ENCODE assay signal across 9 mouse cellular contexts in the genomic region with DNA sequence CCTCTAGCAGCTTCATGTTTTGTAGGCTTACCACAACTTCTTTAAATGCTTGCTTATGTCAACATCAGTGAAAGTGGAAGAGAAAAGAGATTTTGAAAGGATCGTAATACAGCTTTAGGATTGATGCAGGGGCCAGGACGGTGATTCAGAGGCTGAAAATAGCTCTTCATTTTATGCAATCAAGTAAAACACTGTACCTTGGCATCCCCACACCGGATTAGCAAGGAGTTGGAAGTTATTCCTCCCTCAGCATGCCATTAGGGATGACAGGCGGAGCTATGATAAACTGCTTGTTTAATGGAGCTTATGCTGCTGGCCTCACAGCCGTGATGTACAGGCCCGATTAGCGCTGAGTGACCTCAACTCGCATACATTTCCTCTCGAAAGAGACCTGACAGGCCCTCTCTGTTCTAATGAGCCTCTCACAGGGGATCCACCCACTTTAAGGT.
DNase-seq lines count a peak whose midpoint lies in the region; ATAC-seq and TF ChIP-seq lines count a peak whose summit lies in the region.
"Had no signal": no experiment of that assay in that cellular context is flagged by ENCODE, and none has a peak within 500 bp of the region (broad histone marks: within the 10 kb centered on the region; RNA-seq: fewer than 3 reads in every experiment).

No protein-coding gene starts in this region.

- TF ChIP-seq POLR2A in embryonic fibroblast, embryonic 13.5 days (IDR thresholded peaks at IDR 0.05; ENCODE audit: low read depth, low read length), result no peak

- POLR2A ChIA-PET in Patski (lab: Charles Lee), result interaction anchor here (0.7 to 0.8 kb wide), 2 partner anchors 26 to 510 kb away, joined by 3 to 4 read pairs; no protein-coding TSS in a partner anchor

- no peak overlapping the region for H3K9ac ChIP-seq in kidney, embryonic 14.5 days (ENCODE audit: low read depth, low read length)
- no peak overlapping the region for H3K9ac ChIP-seq in hindbrain, embryonic 14.5 days
- H3K9ac ChIP-seq in midbrain, embryonic 16.5 days (ENCODE audit: low read depth, low read length), result 0 out of 2 replicates have a peak overlapping the region, but pooled peaks have one; percentile 16
- H3K9ac ChIP-seq: liver, embryonic 13.5 days had no signal

- H3K9me3 ChIP-seq in kidney, embryonic 14.5 days (ENCODE audit: control insufficient read depth, low read length), result no peaks in the 10 kb centered on the region
- no peaks in the 10 kb centered on the region for H3K9me3 ChIP-seq in hindbrain, embryonic 14.5 days (ENCODE audit: control insufficient read depth, low read length)
- H3K9me3 ChIP-seq in midbrain, embryonic 16.5 days (replicated peaks; ENCODE audit: control insufficient read depth, low read length, poor library complexity, severe bottlenecking), result no peaks in the 10 kb centered on the region
- H3K9me3 ChIP-seq: liver, embryonic 13.5 days had no signal

- H3K4me2 ChIP-seq in kidney, embryonic 14.5 days (replicated peaks; ENCODE audit: low read depth, low read length), result no peak overlapping the region
- H3K4me2 ChIP-seq in hindbrain, embryonic 14.5 days (replicated peaks), result no peak overlapping the region
- H3K4me2 ChIP-seq in midbrain, embryonic 16.5 days (ENCODE audit: low read length), result no peak overlapping the region
- H3K4me2 ChIP-seq: liver, embryonic 13.5 days had no signal

- peak; percentile 83 for ATAC-seq in kidney, embryonic 14.5 days (ENCODE audit: low FRiP score, low TSS enrichment)
- peak; percentile 91 for ATAC-seq in Patski
- no peak; the same call in 1 of the 2 replicates for ATAC-seq in hindbrain, embryonic 14.5 days (ENCODE audit: low FRiP score)
- no peak for ATAC-seq in midbrain, embryonic 16.5 days

- DNase-seq in kidney, adult 18-20 months, result no peak
- peak; percentile 64 for DNase-seq in Patski (ENCODE audit: low read depth, low spot score)
- peak; percentile 47 for DNase-seq in hindbrain, embryonic 14.5 days (ENCODE audit: low spot score)
- no peak for DNase-seq in spleen, adult 18-20 months
- DNase-seq in layer of hippocampus, adult 9-10 months (ENCODE audit: low spot score), result no peak
- DNase-seq: liver, embryonic 13.5 days had no signal

- peak overlapping the region; percentile 51; the same call in 1 of the 2 replicates for H3K27ac ChIP-seq in kidney, embryonic 14.5 days (ENCODE audit: low read depth, low read length)
- peak overlapping the region; percentile 70; the same call in 1 of the 2 replicates for H3K27ac ChIP-seq in embryonic fibroblast, embryonic 13.5 days (ENCODE audit: insufficient read depth, low read length)
- no peak overlapping the region for H3K27ac ChIP-seq in hindbrain, embryonic 14.5 days
- no peak overlapping the region for H3K27ac ChIP-seq in midbrain, embryonic 16.5 days (ENCODE audit: low read length)
- H3K27ac ChIP-seq: liver, embryonic 13.5 days had no signal

- H3K36me3 ChIP-seq in kidney, embryonic 14.5 days (ENCODE audit: control insufficient read depth, insufficient read depth, low read length), result no peaks in the 10 kb centered on the region
- no peaks in the 10 kb centered on the region for H3K36me3 ChIP-seq in hindbrain, embryonic 14.5 days (replicated peaks; ENCODE audit: control insufficient read depth, insufficient read depth)
- no peaks in the 10 kb centered on the region for H3K36me3 ChIP-seq in midbrain, embryonic 16.5 days (ENCODE audit: control insufficient read depth, insufficient read depth, low read length)
- H3K36me3 ChIP-seq: liver, embryonic 13.5 days had no signal

- no peaks in the 10 kb centered on the region for H3K27me3 ChIP-seq in kidney, embryonic 14.5 days (ENCODE audit: control insufficient read depth, insufficient read depth, low read length)
- H3K27me3 ChIP-seq in Patski, result no peaks in the 10 kb centered on the region
- no peaks in the 10 kb centered on the region for H3K27me3 ChIP-seq in hindbrain, embryonic 14.5 days (ENCODE audit: control insufficient read depth, insufficient read depth, low read length)
- H3K27me3 ChIP-seq in midbrain, embryonic 16.5 days (ENCODE audit: control insufficient read depth, insufficient read depth, low read depth, low read length), result no peaks in the 10 kb centered on the region
- H3K27me3 ChIP-seq: liver, embryonic 13.5 days had no signal

- no peak for TF ChIP-seq CTCF in Patski (IDR thresholded peaks at IDR 0.05)
- no peak for TF ChIP-seq CTCF in embryonic fibroblast, embryonic 13.5 days (IDR thresholded peaks at IDR 0.05; ENCODE audit: borderline replicate concordance, insufficient read depth, low read length)

- WGBS in kidney, embryonic 14.5 days, result 12% methylated on average over 9 of the region's 9 CpGs
- 21% methylated on average over 9 of the region's 9 CpGs for WGBS in hindbrain, embryonic 14.5 days
- 23% methylated on average over 9 of the region's 9 CpGs for WGBS in midbrain, embryonic 16.5 days

- peaks cover 27% of the 10 kb centered on the region for H3K4me1 ChIP-seq in kidney, embryonic 14.5 days (ENCODE audit: control insufficient read depth, insufficient read depth, low read length)
- H3K4me1 ChIP-seq in embryonic fibroblast, embryonic 13.5 days (ENCODE audit: control insufficient read depth, insufficient read depth, low read length), result peaks cover 10% of the 10 kb centered on the region; the same call in 1 of the 2 replicates
- H3K4me1 ChIP-seq in hindbrain, embryonic 14.5 days (replicated peaks; ENCODE audit: control insufficient read depth, insufficient read depth, low read length), result peaks cover 26% of the 10 kb centered on the region
- H3K4me1 ChIP-seq in midbrain, embryonic 16.5 days (ENCODE audit: control insufficient read depth, insufficient read depth, low read length), result peaks cover 17% of the 10 kb centered on the region
- H3K4me1 ChIP-seq: liver, embryonic 13.5 days had no signal

- in situ Hi-C loops in Patski (cut with MboI; ENCODE audit: low pct_unique_long_range_greater_than_20kb), result loop anchor here (5.0 kb wide), 1 partner anchor 88 kb away; the partner anchor contains the start of gene Hivep2

- CTCF ChIA-PET in Patski (lab: Charles Lee), result interaction anchor here (1.5 to 1.6 kb wide), 2 partner anchors 15 to 84 kb away, joined by 3 to 4 read pairs; no protein-coding TSS in a partner anchor

- no peak overlapping the region for H3K4me3 ChIP-seq in kidney, embryonic 14.5 days (ENCODE audit: low read length)
- H3K4me3 ChIP-seq in embryonic fibroblast, embryonic 13.5 days (ENCODE audit: insufficient read depth, low read length), result no peak overlapping the region
- no peak overlapping the region for H3K4me3 ChIP-seq in hindbrain, embryonic 14.5 days (replicated peaks; ENCODE audit: low read length)
- no peak overlapping the region for H3K4me3 ChIP-seq in midbrain, embryonic 16.5 days (ENCODE audit: low read depth, low read length)
- H3K4me3 ChIP-seq: liver, embryonic 13.5 days had no signal

Comparison
In these comparisons a context has a peak if more than half of its experiments do, and no peak if none do; other contexts are left out.
1. ATAC-seq: peak in kidney, embryonic 14.5 days (single experiment) and Patski (single experiment); none in hindbrain, embryonic 14.5 days (single experiment) and midbrain, embryonic 16.5 days (single experiment).
2. H3K27ac ChIP-seq: peak in kidney, embryonic 14.5 days (single experiment) and embryonic fibroblast, embryonic 13.5 days (single experiment); none in hindbrain, embryonic 14.5 days (single experiment) and midbrain, embryonic 16.5 days (single experiment).
3. DNase-seq: peak in Patski (single experiment) and hindbrain, embryonic 14.5 days (single experiment); none in kidney, adult 18-20 months (single experiment), spleen, adult 18-20 months (0 of 2) and layer of hippocampus, adult 9-10 months (single experiment).